Mouse (Mus musculus) neural tube, embryonic 12.5 days (tissue): ENCODE results near the gene Arf4. TPM values are rescaled to one million over a fixed set of nuclear protein-coding genes. Genes with fewer than 3 reads are reported as not detected.
"Not testable (repeated sequence)": the region's sequence is repeated elsewhere in the genome, so short reads cannot be mapped to it uniquely, and the experiment has no call there.

Experiments
- ATAC-seq: fragments of 200-750 bp; cut with Nextera tagmentation; 2 replicates; pipeline ENCODE4 v1.8.0; 2017; ENCODE audit warnings: low read depth, mild to moderate bottlenecking, moderate TSS enrichment, moderate library complexity; ENCODE audit not compliant: low FRiP score
- H3K27ac ChIP-seq: fragments of 300-500 bp; sonication (generic); 2 replicates; pipeline ENCODE4 v1.5.1; 2016
- H3K27me3 ChIP-seq: fragments of 300-500 bp; sonication (generic); replicated peaks from 2 replicates; pipeline ENCODE4 v1.6.1; 2016; ENCODE audit warnings: mild to moderate bottlenecking
- H3K36me3 ChIP-seq: fragments of 300-500 bp; sonication (generic); 2 replicates; pipeline ENCODE4 v1.6.1; 2016; ENCODE audit warnings: mild to moderate bottlenecking
- H3K4me1 ChIP-seq: fragments of 300-500 bp; sonication (generic); 2 replicates; pipeline ENCODE4 v1.6.1; 2016
- H3K4me2 ChIP-seq: fragments of 300-500 bp; sonication (generic); replicated peaks from 2 replicates; pipeline ENCODE4 v1.6.1; 2016; ENCODE audit warnings: mild to moderate bottlenecking
- H3K4me3 ChIP-seq: fragments of 300-500 bp; sonication (generic); 2 replicates; pipeline ENCODE4 v1.5.1; 2016
- H3K9ac ChIP-seq: fragments of 300-500 bp; sonication (generic); 2 replicates; pipeline ENCODE4 v1.6.1; 2016; ENCODE audit warnings: mild to moderate bottlenecking
- H3K9me3 ChIP-seq: fragments of 300-500 bp; sonication (generic); 2 replicates; pipeline ENCODE4 v1.6.1; 2016; ENCODE audit warnings: mild to moderate bottlenecking
- WGBS: fragments of 180-500 bp; shearing (Covaris S2); methylation state at CpG from one replicate; pipeline ENCODE4 v1.1.7; 2016; 5-methylcytosine and 5-hydroxymethylcytosine counted together
- microRNA-seq: library from miRNA; unstranded; fragments of <30 nt; microRNA quantifications from one replicate; pipeline ENCODE4, GENCODE M21; 2017
- polyA plus RNA-seq: library from polyadenylated mRNA; unstranded; fragments of >200 nt; fragmentation: Nextera tagmentation; extraction: Ambion mirVana; gene quantifications from 2 replicates; pipeline ENCODE4 v1.2.1, GENCODE M21; 2016

Arf4 gene
- polyA plus RNA-seq, 1 experiment from 2014 or later: 596 TPM

DNA sequence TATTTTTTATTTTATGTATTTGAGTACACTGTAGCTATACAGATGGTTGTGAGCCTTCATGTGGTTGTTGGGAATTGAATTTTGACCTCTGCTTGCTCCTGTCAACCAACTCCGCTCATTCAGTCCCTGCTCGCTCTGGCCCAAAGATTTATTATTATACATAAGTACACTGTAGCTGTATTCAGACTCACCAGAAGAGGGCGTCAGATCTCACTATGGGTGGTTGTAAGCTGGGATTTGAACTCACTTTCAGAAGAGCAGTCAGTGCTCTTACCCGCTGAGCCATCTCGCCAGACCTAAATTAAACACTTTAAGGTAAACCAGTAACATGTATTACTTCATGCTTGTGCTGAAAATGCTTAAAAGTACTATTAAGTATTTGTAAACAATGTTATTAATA, 67.4 kb downstream of the Arf4 start:
- H3K9me3 ChIP-seq, ATAC-seq, H3K4me1 ChIP-seq, H3K36me3 ChIP-seq, H3K4me3 ChIP-seq, H3K4me2 ChIP-seq, H3K9ac ChIP-seq, H3K27ac ChIP-seq, H3K27me3 ChIP-seq: not testable (repeated sequence)
- 85% methylated on average over 5 of the region's 5 CpGs for WGBS

Small RNAs within 50 kb of the gene (microRNA-seq; reads per million reads assigned to microRNA genes)
- 0.66 reads per million for gene Mir7672

Other genes starting within 250 kb of the Arf4 start
- 21.5 and 24.0 TPM in 2 replicates for gene Slmap, start 103.1 kb upstream of the Arf4 start, polyA plus RNA-seq
- gene Dennd6a, start 64.2 kb upstream of the Arf4 start, polyA plus RNA-seq: 30.0 and 31.5 TPM in 2 replicates
- gene Pde12, start 31.8 kb downstream of the Arf4 start, polyA plus RNA-seq: 12.3 TPM in 2 replicates
- gene Dnah12, start 55.2 kb downstream of the Arf4 start, polyA plus RNA-seq: 0.01 TPM in 1 of 2 replicates, not detected in the other